Mouse (Mus musculus): Measurements from ENCODE around the gene Nmur1. TPM values are rescaled to one million over a fixed set of nuclear protein-coding genes. Genes with fewer than 3 reads are reported as not detected.

The Nmur1 gene
- polyA plus RNA-seq, 1 experiment from 2014 or later: not detected

- WGBS: 70% methylated on average over 6 of the region's 6 CpGs
- DNase-seq (ENCODE audit: low spot score): no peak
These were observed 9.7 kb downstream of the Nmur1 start for GRCm38 (mm10) chr1:86416321-86416720.

GRCm38 (mm10) chr1:86415612-86416184 is 10.3 kb downstream of the Nmur1 start:
- no peak overlapping the region for H3K4me3 ChIP-seq
- H3K36me3 ChIP-seq: no peaks in the 10 kb centered on the region
- no peak overlapping the region for H3K27ac ChIP-seq (replicated peaks)
- no peaks in the 10 kb centered on the region for H3K27me3 ChIP-seq (ENCODE audit: low read depth, poor library complexity, severe bottlenecking)
- H3K9me3 ChIP-seq (replicated peaks): no peaks in the 10 kb centered on the region
- peaks cover 6% of the 10 kb centered on the region; the same call in 1 of the 2 replicates for H3K4me1 ChIP-seq
- no peak for DNase-seq (ENCODE audit: low spot score)
- WGBS: 73% methylated on average over 7 of the region's 7 CpGs

More at GRCm38 (mm10) chr1:86416321-86416720, 9.7 kb downstream of the Nmur1 start:
- no peaks in the 10 kb centered on the region for H3K9me3 ChIP-seq (replicated peaks)
- H3K4me1 ChIP-seq: peaks cover 12% of the 10 kb centered on the region
- H3K27me3 ChIP-seq (ENCODE audit: low read depth, poor library complexity, severe bottlenecking): no peaks in the 10 kb centered on the region
- H3K4me3 ChIP-seq: no peak overlapping the region
- H3K27ac ChIP-seq (replicated peaks): no peak overlapping the region
- H3K36me3 ChIP-seq: no peaks in the 10 kb centered on the region

GRCm38 (mm10) chr1:86415144-86415543 is 10.9 kb downstream of the Nmur1 start:
- Histone ChIP-seq H3K36me3 (no peaks in the 10 kb centered on the region), H3K27ac (replicated peaks) (no peak overlapping the region), H3K4me3 (no peak overlapping the region), H3K9me3 (replicated peaks) (no peaks in the 10 kb centered on the region), H3K27me3 (ENCODE audit: low read depth, poor library complexity, severe bottlenecking) (no peaks in the 10 kb centered on the region), H3K4me1 (0 out of 2 replicates have a peak, but pooled peaks cover 5% of the 10 kb centered on the region)
- DNase-seq (ENCODE audit: low spot score): no peak
- WGBS: 71% methylated on average over 2 of the region's 2 CpGs

- WGBS: 88% methylated on average over 5 of the region's 5 CpGs
- no peaks in the 10 kb centered on the region for H3K27me3 ChIP-seq (ENCODE audit: low read depth, poor library complexity, severe bottlenecking)
- H3K36me3 ChIP-seq: no peaks in the 10 kb centered on the region
- H3K27ac ChIP-seq (replicated peaks): no peak overlapping the region
- DNase-seq (ENCODE audit: low spot score): no peak
- H3K4me1 ChIP-seq: 0 out of 2 replicates have a peak, but pooled peaks cover 5% of the 10 kb centered on the region
- no peak overlapping the region for H3K4me3 ChIP-seq
- H3K9me3 ChIP-seq (replicated peaks): no peaks in the 10 kb centered on the region
These were observed 11.3 kb downstream of the Nmur1 start for GRCm38 (mm10) chr1:86414715-86415114.

GRCm38 (mm10) chr1:86409476-86409875 is 16.6 kb downstream of the Nmur1 start:
- Histone ChIP-seq H3K27me3 (ENCODE audit: low read depth, poor library complexity, severe bottlenecking) (no peaks in the 10 kb centered on the region), H3K36me3 (no peaks in the 10 kb centered on the region), H3K4me3 (no peak overlapping the region), H3K9me3 (replicated peaks) (no peaks in the 10 kb centered on the region), H3K27ac (replicated peaks) (no peak overlapping the region), H3K4me1 (peaks cover 5% of the 10 kb centered on the region; the same call in 1 of the 2 replicates)
- DNase-seq (ENCODE audit: low spot score): no peak
- 96% methylated on average over 2 of the region's 2 CpGs for WGBS

GRCm38 (mm10) chr1:86408515-86408914 is 17.5 kb downstream of the Nmur1 start:
- Histone ChIP-seq H3K36me3 (no peaks in the 10 kb centered on the region), H3K4me3 (no peak overlapping the region), H3K27ac (replicated peaks) (no peak overlapping the region), H3K9me3 (replicated peaks) (no peaks in the 10 kb centered on the region), H3K27me3 (ENCODE audit: low read depth, poor library complexity, severe bottlenecking) (no peaks in the 10 kb centered on the region), H3K4me1 (peaks cover 5% of the 10 kb centered on the region; the same call in 1 of the 2 replicates)
- no peak for DNase-seq (ENCODE audit: low spot score)
- WGBS: 86% methylated on average over 10 of the region's 10 CpGs

GRCm38 (mm10) chr1:86406914-86407313 is 19.1 kb downstream of the Nmur1 start:
- DNase-seq (ENCODE audit: low spot score): no peak
- Histone ChIP-seq H3K9me3 (replicated peaks) (no peaks in the 10 kb centered on the region), H3K4me3 (no peak overlapping the region), H3K36me3 (no peaks in the 10 kb centered on the region), H3K4me1 (peaks cover 5% of the 10 kb centered on the region; the same call in 1 of the 2 replicates), H3K27me3 (ENCODE audit: low read depth, poor library complexity, severe bottlenecking) (no peaks in the 10 kb centered on the region), H3K27ac (replicated peaks) (no peak overlapping the region)
- WGBS: 82% methylated on average over 8 of the region's 8 CpGs

GRCm38 (mm10) chr1:86406313-86406712 is 19.7 kb downstream of the Nmur1 start:
- no peak overlapping the region for H3K4me3 ChIP-seq
- WGBS: 80% methylated on average over 4 of the region's 4 CpGs
- no peak overlapping the region for H3K27ac ChIP-seq (replicated peaks)
- no peaks in the 10 kb centered on the region for H3K9me3 ChIP-seq (replicated peaks)
- H3K4me1 ChIP-seq: peaks cover 5% of the 10 kb centered on the region; the same call in 1 of the 2 replicates
- DNase-seq (ENCODE audit: low spot score): no peak
- no peaks in the 10 kb centered on the region for H3K27me3 ChIP-seq (ENCODE audit: low read depth, poor library complexity, severe bottlenecking)
- H3K36me3 ChIP-seq: no peaks in the 10 kb centered on the region

- H3K9me3 ChIP-seq (replicated peaks): no peaks in the 10 kb centered on the region
- H3K27me3 ChIP-seq (ENCODE audit: low read depth, poor library complexity, severe bottlenecking): no peaks in the 10 kb centered on the region
- H3K4me1 ChIP-seq: peaks cover 5% of the 10 kb centered on the region; the same call in 1 of the 2 replicates
- H3K27ac ChIP-seq (replicated peaks): no peak overlapping the region
- no peaks in the 10 kb centered on the region for H3K36me3 ChIP-seq
- DNase-seq (ENCODE audit: low spot score): no peak
- 57% methylated on average over 5 of the region's 5 CpGs for WGBS
- H3K4me3 ChIP-seq: no peak overlapping the region
These were observed 21.2 kb downstream of the Nmur1 start for GRCm38 (mm10) chr1:86404834-86405233.

- H3K4me3 ChIP-seq: no peak overlapping the region
- H3K36me3 ChIP-seq: no peaks in the 10 kb centered on the region
- H3K27ac ChIP-seq (replicated peaks): no peak overlapping the region
- DNase-seq (ENCODE audit: low spot score): no peak
- no peaks in the 10 kb centered on the region for H3K4me1 ChIP-seq
- H3K27me3 ChIP-seq (ENCODE audit: low read depth, poor library complexity, severe bottlenecking): no peaks in the 10 kb centered on the region
- no peaks in the 10 kb centered on the region for H3K9me3 ChIP-seq (replicated peaks)
- WGBS: 78% methylated on average over 8 of the region's 8 CpGs
These were observed 25.8 kb downstream of the Nmur1 start for GRCm38 (mm10) chr1:86400096-86400754.

- Histone ChIP-seq H3K27me3 (ENCODE audit: low read depth, poor library complexity, severe bottlenecking) (no peaks in the 10 kb centered on the region), H3K27ac (replicated peaks) (no peak overlapping the region), H3K4me3 (no peak overlapping the region), H3K4me1 (no peaks in the 10 kb centered on the region), H3K36me3 (no peaks in the 10 kb centered on the region), H3K9me3 (replicated peaks) (no peaks in the 10 kb centered on the region)
- WGBS: 84% methylated on average over 3 of the region's 3 CpGs
- no peak for DNase-seq (ENCODE audit: low spot score)
These were observed 26.7 kb downstream of the Nmur1 start for GRCm38 (mm10) chr1:86399322-86399721.

- Histone ChIP-seq H3K4me1 (no peaks in the 10 kb centered on the region), H3K36me3 (no peaks in the 10 kb centered on the region), H3K27me3 (ENCODE audit: low read depth, poor library complexity, severe bottlenecking) (no peaks in the 10 kb centered on the region), H3K9me3 (replicated peaks) (no peaks in the 10 kb centered on the region), H3K4me3 (no peak overlapping the region), H3K27ac (replicated peaks) (no peak overlapping the region)
- DNase-seq (ENCODE audit: low spot score): no peak
- 74% methylated on average over 7 of the region's 7 CpGs for WGBS
These were observed 27.8 kb downstream of the Nmur1 start for GRCm38 (mm10) chr1:86398222-86398621.

GRCm38 (mm10) chr1:86397621-86398020 is 28.4 kb downstream of the Nmur1 start:
- Histone ChIP-seq H3K36me3 (no peaks in the 10 kb centered on the region), H3K27me3 (ENCODE audit: low read depth, poor library complexity, severe bottlenecking) (no peaks in the 10 kb centered on the region), H3K9me3 (replicated peaks) (no peaks in the 10 kb centered on the region), H3K4me3 (no peak overlapping the region), H3K27ac (replicated peaks) (no peak overlapping the region), H3K4me1 (no peaks in the 10 kb centered on the region)
- 84% methylated on average over 8 of the region's 8 CpGs for WGBS
- no peak for DNase-seq (ENCODE audit: low spot score)
